Mouse (Mus musculus) hindbrain, embryonic 15.5 days (tissue): Measurements from ENCODE around the gene Cort. TPM values are rescaled to one million over a fixed set of nuclear protein-coding genes. Genes with fewer than 3 reads are reported as not detected.
"Not testable (repeated sequence)": the region's sequence is repeated elsewhere in the genome, so short reads cannot be mapped to it uniquely, and the experiment has no call there.

Source experiments
- ATAC-seq: fragments of 200-750 bp; cut with Nextera tagmentation; 2 replicates; pipeline ENCODE4 v1.8.0; 2017; ENCODE audit warnings: low read depth, moderate number of reproducible peaks, moderate TSS enrichment; ENCODE audit not compliant: low FRiP score
- H3K27ac ChIP-seq: fragments of 300-500 bp; sonication (generic); replicated peaks from 2 replicates; pipeline ENCODE4 v1.5.1; 2015; ENCODE audit warnings: mild to moderate bottlenecking, inconsistent platforms
- H3K27me3 ChIP-seq: fragments of 300-500 bp; sonication (generic); 2 replicates; pipeline ENCODE4 v1.6.1; 2015; ENCODE audit warnings: control low read depth, inconsistent platforms
- H3K36me3 ChIP-seq: fragments of 300-500 bp; sonication (generic); 2 replicates; pipeline ENCODE4 v1.6.1; 2015; ENCODE audit warnings: control low read depth, inconsistent platforms
- H3K4me1 ChIP-seq: fragments of 300-500 bp; sonication (generic); replicated peaks from 2 replicates; pipeline ENCODE4 v1.6.1; 2015; ENCODE audit warnings: control low read depth, inconsistent platforms
- H3K4me2 ChIP-seq: fragments of 300-500 bp; sonication (generic); 2 replicates; pipeline ENCODE4 v1.6.1; 2015; ENCODE audit warnings: moderate library complexity, mild to moderate bottlenecking, inconsistent platforms
- H3K4me3 ChIP-seq: fragments of 300-500 bp; sonication (generic); 2 replicates; pipeline ENCODE4 v1.5.1; 2015; ENCODE audit warnings: mild to moderate bottlenecking, inconsistent platforms
- H3K9ac ChIP-seq: fragments of 300-500 bp; sonication (generic); 2 replicates; pipeline ENCODE4 v1.6.1; 2015; ENCODE audit warnings: inconsistent platforms
- H3K9me3 ChIP-seq: fragments of 300-500 bp; sonication (generic); 2 replicates; pipeline ENCODE4 v1.6.1; 2016; ENCODE audit warnings: control low read depth, inconsistent platforms
- WGBS: fragments of 180-500 bp; shearing (Covaris S2); methylation state at CpG from one replicate; pipeline ENCODE4 v1.1.7; 2015; 5-methylcytosine and 5-hydroxymethylcytosine counted together
- polyA plus RNA-seq: library from polyadenylated mRNA; unstranded; fragments of >200 nt; fragmentation: Nextera tagmentation; extraction: Ambion mirVana; gene quantifications from 2 replicates; pipeline ENCODE4 v1.2.1, GENCODE M21; 2015

Gene Cort
- polyA plus RNA-seq: 0.23 and 0.59 TPM in 2 replicates

- WGBS: 83% methylated on average over 11 of the region's 11 CpGs
- ATAC-seq: no peak
- H3K4me1 ChIP-seq: no peaks in the 10 kb centered on the region
- no peak within 1 kb of the TSS for H3K9ac ChIP-seq
- no peak within 1 kb of the TSS for H3K4me2 ChIP-seq
- no peak within 1 kb of the TSS for H3K4me3 ChIP-seq
- no peaks in the 10 kb centered on the region for H3K9me3 ChIP-seq
- no peak within 1 kb of the TSS for H3K27ac ChIP-seq
- H3K36me3 ChIP-seq: peaks cover 4% of the 10 kb centered on the region; the same call in 1 of the 2 replicates
- H3K27me3 ChIP-seq: no peaks in the 10 kb centered on the region
Observed at GRCm38 (mm10) chr4:149126663-149127062, at the start of gene Cort. Gene Cort, minus strand, starts transcription at chr4:149126763.

- 85% methylated on average over 6 of the region's 6 CpGs for WGBS
- Histone ChIP-seq H3K9ac (no peak overlapping the region), H3K27ac (no peak overlapping the region), H3K9me3 (no peaks in the 10 kb centered on the region), H3K4me3 (no peak overlapping the region), H3K27me3 (no peaks in the 10 kb centered on the region), H3K4me2 (no peak overlapping the region), H3K4me1 (peaks cover 12% of the 10 kb centered on the region; the same call in 1 of the 2 replicates), H3K36me3 (peaks cover 25% of the 10 kb centered on the region)
- no peak for ATAC-seq
Observed at GRCm38 (mm10) chr4:149173661-149174060, 47.1 kb upstream of the Cort start.

GRCm38 (mm10) chr4:149172666-149173065 lies 46.1 kb upstream of the Cort start:
- peak; percentile 57; the same call in 1 of the 2 replicates for ATAC-seq
- Histone ChIP-seq H3K27ac (peak overlapping the region; percentile 10), H3K27me3 (no peaks in the 10 kb centered on the region), H3K4me1 (peaks cover 14% of the 10 kb centered on the region), H3K9ac (no peak overlapping the region), H3K4me2 (no peak overlapping the region), H3K36me3 (peaks cover 17% of the 10 kb centered on the region), H3K4me3 (no peak overlapping the region), H3K9me3 (no peaks in the 10 kb centered on the region)
- WGBS: 60% methylated on average over 2 of the region's 2 CpGs

- H3K27ac ChIP-seq: peak overlapping the region; percentile 10
- H3K9ac ChIP-seq: no peak overlapping the region
- no peak overlapping the region for H3K4me2 ChIP-seq
- WGBS: 88% methylated on average over 5 of the region's 5 CpGs
- no peak overlapping the region for H3K4me3 ChIP-seq
- H3K4me1 ChIP-seq: peaks cover 19% of the 10 kb centered on the region
- no peaks in the 10 kb centered on the region for H3K9me3 ChIP-seq
- ATAC-seq: no peak
- H3K36me3 ChIP-seq: peaks cover 14% of the 10 kb centered on the region
- no peaks in the 10 kb centered on the region for H3K27me3 ChIP-seq
Observed at GRCm38 (mm10) chr4:149172083-149172482, 45.5 kb upstream of the Cort start.

GRCm38 (mm10) chr4:149171581-149171981 lies 45.0 kb upstream of the Cort start:
- 84% methylated on average over 5 of the region's 5 CpGs for WGBS

GRCm38 (mm10) chr4:149170394-149170931 lies 43.9 kb upstream of the Cort start:
- WGBS: 74% methylated on average over 7 of the region's 7 CpGs
- H3K4me1 ChIP-seq: peaks cover 27% of the 10 kb centered on the region
- H3K9me3 ChIP-seq: no peaks in the 10 kb centered on the region
- peaks cover 4% of the 10 kb centered on the region for H3K36me3 ChIP-seq
- no peak for ATAC-seq
- H3K9ac ChIP-seq: no peak overlapping the region
- no peak overlapping the region for H3K4me2 ChIP-seq
- H3K27ac ChIP-seq: no peak overlapping the region
- no peaks in the 10 kb centered on the region for H3K27me3 ChIP-seq
- H3K4me3 ChIP-seq: no peak overlapping the region

More at GRCm38 (mm10) chr4:149171581-149171981, 45.0 kb upstream of the Cort start:
- Histone ChIP-seq H3K27ac (no peak overlapping the region), H3K4me2 (no peak overlapping the region), H3K36me3 (peaks cover 10% of the 10 kb centered on the region), H3K27me3 (no peaks in the 10 kb centered on the region), H3K9ac (no peak overlapping the region), H3K4me3 (no peak overlapping the region), H3K9me3 (no peaks in the 10 kb centered on the region), H3K4me1 (peaks cover 20% of the 10 kb centered on the region)
- ATAC-seq: no peak

- ATAC-seq, H3K4me2 ChIP-seq, H3K9me3 ChIP-seq, H3K36me3 ChIP-seq, H3K27me3 ChIP-seq, H3K9ac ChIP-seq, H3K4me3 ChIP-seq, H3K27ac ChIP-seq: not testable (repeated sequence)
- H3K4me1 ChIP-seq: peaks cover 32% of the 10 kb centered on the region
- WGBS: 76% methylated on average over 8 of the region's 8 CpGs
Observed at GRCm38 (mm10) chr4:149169926-149170325, 43.4 kb upstream of the Cort start.

- H3K36me3 ChIP-seq: peaks cover 10% of the 10 kb centered on the region; the same call in 1 of the 2 replicates
- H3K27ac ChIP-seq: no peak overlapping the region
- no peak overlapping the region for H3K9ac ChIP-seq
- H3K4me1 ChIP-seq: peaks cover 31% of the 10 kb centered on the region
- no peak overlapping the region for H3K4me2 ChIP-seq
- H3K4me3 ChIP-seq: no peak overlapping the region
- no peak for ATAC-seq
- 71% methylated on average over 2 of the region's 2 CpGs for WGBS
- H3K9me3 ChIP-seq: no peaks in the 10 kb centered on the region
- no peaks in the 10 kb centered on the region for H3K27me3 ChIP-seq
Observed at GRCm38 (mm10) chr4:149168016-149168415, 41.5 kb upstream of the Cort start.

GRCm38 (mm10) chr4:149166957-149167611 lies 40.5 kb upstream of the Cort start:
- H3K4me3 ChIP-seq: peak overlapping the region; percentile 89
- peaks cover 22% of the 10 kb centered on the region for H3K4me1 ChIP-seq
- WGBS: 2% methylated on average over 27 of the region's 27 CpGs

GRCm38 (mm10) chr4:149166215-149166946 lies 39.8 kb upstream of the Cort start, which contains the start of gene Pgd:
Gene Pgd, minus strand, starts transcription at chr4:149166771.
- peak within 1 kb of the TSS; percentile 75 for H3K9ac ChIP-seq
- peak within 1 kb of the TSS; percentile 93 for H3K4me2 ChIP-seq
- ATAC-seq: peak; percentile 99
- H3K27ac ChIP-seq: peak within 1 kb of the TSS; percentile 75
- H3K27me3 ChIP-seq: no peaks in the 10 kb centered on the region
- H3K36me3 ChIP-seq: peaks cover 11% of the 10 kb centered on the region; the same call in 1 of the 2 replicates
- WGBS: under 1% methylated on average over 59 of the region's 59 CpGs
- H3K9me3 ChIP-seq: no peaks in the 10 kb centered on the region
- H3K4me1 ChIP-seq: peaks cover 21% of the 10 kb centered on the region
- peak within 1 kb of the TSS; percentile 89 for H3K4me3 ChIP-seq

More at GRCm38 (mm10) chr4:149166957-149167611, 40.5 kb upstream of the Cort start:
- Histone ChIP-seq H3K27ac (peak overlapping the region; percentile 75), H3K36me3 (peaks cover 10% of the 10 kb centered on the region; the same call in 1 of the 2 replicates), H3K9ac (peak overlapping the region; percentile 57), H3K27me3 (no peaks in the 10 kb centered on the region), H3K9me3 (no peaks in the 10 kb centered on the region), H3K4me2 (peak overlapping the region; percentile 93)
- peak; percentile 67 for ATAC-seq

- H3K9me3 ChIP-seq: no peaks in the 10 kb centered on the region
- H3K4me1 ChIP-seq: peaks cover 21% of the 10 kb centered on the region
- no peak overlapping the region for H3K4me2 ChIP-seq
- no peak overlapping the region for H3K9ac ChIP-seq
- ATAC-seq: no peak
- H3K27ac ChIP-seq: no peak overlapping the region
- H3K27me3 ChIP-seq: no peaks in the 10 kb centered on the region
- H3K36me3 ChIP-seq: peaks cover 29% of the 10 kb centered on the region
- WGBS: 75% methylated on average over 5 of the region's 5 CpGs
- no peak overlapping the region for H3K4me3 ChIP-seq
Observed at GRCm38 (mm10) chr4:149164150-149164549, 37.6 kb upstream of the Cort start.

- no peak for ATAC-seq
- H3K4me1 ChIP-seq: peaks cover 21% of the 10 kb centered on the region
- peaks cover 37% of the 10 kb centered on the region for H3K36me3 ChIP-seq
Observed at GRCm38 (mm10) chr4:149163196-149163595, 36.6 kb upstream of the Cort start.

More at GRCm38 (mm10) chr4:149163196-149163595, 36.6 kb upstream of the Cort start:
- no peak overlapping the region for H3K4me2 ChIP-seq
- H3K4me3 ChIP-seq: no peak overlapping the region
- no peaks in the 10 kb centered on the region for H3K27me3 ChIP-seq
- WGBS: 77% methylated on average over 1 of the region's 1 CpGs
- no peak overlapping the region for H3K27ac ChIP-seq
- no peak overlapping the region for H3K9ac ChIP-seq
- H3K9me3 ChIP-seq: no peaks in the 10 kb centered on the region
